Mouse (Mus musculus) E14TG2a.4 (cell line): ENCODE data around the gene Gadd45gip1.

Source experiments
- H3K27me3 ChIP-seq: 2 replicates; pipeline ENCODE4 v1.6.1; 2014; ENCODE audit warnings: low read length, control low read depth; ENCODE audit not compliant: insufficient read depth
- H3K36me3 ChIP-seq: 2 replicates; pipeline ENCODE4 v1.6.1; 2014; ENCODE audit warnings: low read length, control low read depth; ENCODE audit not compliant: insufficient read depth
- H3K4me1 ChIP-seq: replicated peaks from 2 replicates; pipeline ENCODE4 v1.6.1; 2014; ENCODE audit warnings: low read depth, low read length, control low read depth
- H3K4me3 ChIP-seq: replicated peaks from 2 replicates; pipeline ENCODE4 v1.5.1; 2014; ENCODE audit warnings: mild to moderate bottlenecking, low read length
- H3K9me3 ChIP-seq: 2 replicates; pipeline ENCODE4 v1.6.1; 2014; ENCODE audit warnings: low read length, control low read depth
- CTCF ChIP-seq: conservative IDR thresholded peaks from 2 replicates; pipeline ENCODE4 v1.5.1; 2014; ENCODE audit warnings: low read length
- NANOG ChIP-seq: IDR thresholded peaks from 2 replicates; pipeline ENCODE4 v1.6.1; 2014; ENCODE audit warnings: borderline replicate concordance, low read length, mixed read lengths
- POU5F1 ChIP-seq: IDR thresholded peaks from 2 replicates; pipeline ENCODE4 v1.6.1; 2014; ENCODE audit warnings: low read length, borderline replicate concordance

The Gadd45gip1 gene

GRCm38 (mm10) chr8:84877297-84878035 is 46.1 kb downstream of the Gadd45gip1 start:
- Histone ChIP-seq H3K27me3 (peaks cover 6% of the 10 kb centered on the region), H3K36me3 (peaks cover 78% of the 10 kb centered on the region), H3K4me3 (no peak overlapping the region), H3K9me3 (no peaks in the 10 kb centered on the region), H3K4me1 (peaks cover 14% of the 10 kb centered on the region)
- no peak for TF ChIP-seq CTCF
- TF ChIP-seq POU5F1: no peak
- no peak for TF ChIP-seq NANOG

GRCm38 (mm10) chr8:84878915-84879314 is 47.6 kb downstream of the Gadd45gip1 start:
- H3K36me3 ChIP-seq: peaks cover 85% of the 10 kb centered on the region
- H3K9me3 ChIP-seq: no peaks in the 10 kb centered on the region
- no peaks in the 10 kb centered on the region for H3K27me3 ChIP-seq

GRCm38 (mm10) chr8:84884728-84885127 is 53.4 kb downstream of the Gadd45gip1 start:
- Histone ChIP-seq H3K9me3 (no peaks in the 10 kb centered on the region), H3K36me3 (peaks cover 92% of the 10 kb centered on the region), H3K27me3 (no peaks in the 10 kb centered on the region), H3K4me3 (no peak overlapping the region), H3K4me1 (no peaks in the 10 kb centered on the region)
- TF ChIP-seq POU5F1 (no peak), CTCF (no peak), NANOG (no peak)

More at GRCm38 (mm10) chr8:84878915-84879314, 47.6 kb downstream of the Gadd45gip1 start:
- Histone ChIP-seq H3K4me1 (peaks cover 4% of the 10 kb centered on the region; the same call in 1 of the 2 replicates), H3K4me3 (no peak overlapping the region)
- TF ChIP-seq POU5F1: no peak
- no peak for TF ChIP-seq NANOG
- TF ChIP-seq CTCF: no peak
